Mouse (Mus musculus) limb, embryonic 15.5 days (tissue): ENCODE data around the gene Stpg4. TPM values are rescaled to one million over a fixed set of nuclear protein-coding genes. Genes with fewer than 3 reads are reported as not detected.

Experiments
- ATAC-seq: fragments of 200-750 bp; cut with Nextera tagmentation; 2 replicates; pipeline ENCODE4 v1.8.0; 2017; ENCODE audit warnings: low read depth, moderate TSS enrichment; ENCODE audit not compliant: insufficient number of reproducible peaks, low FRiP score, low TSS enrichment
- H3K27ac ChIP-seq: fragments of 300-500 bp; sonication (generic); 2 replicates; pipeline ENCODE4 v1.5.1; 2015; ENCODE audit warnings: moderate library complexity, mild to moderate bottlenecking, inconsistent platforms
- H3K27me3 ChIP-seq: fragments of 300-500 bp; sonication (generic); 2 replicates; pipeline ENCODE4 v1.6.1; 2015; ENCODE audit warnings: inconsistent platforms
- H3K36me3 ChIP-seq: fragments of 300-500 bp; sonication (generic); 2 replicates; pipeline ENCODE4 v1.6.1; 2015; ENCODE audit warnings: inconsistent platforms
- H3K4me1 ChIP-seq: fragments of 300-500 bp; sonication (generic); 2 replicates; pipeline ENCODE4 v1.6.1; 2015; ENCODE audit warnings: inconsistent platforms
- H3K4me2 ChIP-seq: fragments of 300-500 bp; sonication (generic); 2 replicates; pipeline ENCODE4 v1.6.1; 2015; ENCODE audit warnings: mild to moderate bottlenecking, inconsistent platforms
- H3K4me3 ChIP-seq: fragments of 300-500 bp; sonication (generic); 2 replicates; pipeline ENCODE4 v1.5.1; 2015; ENCODE audit warnings: mild to moderate bottlenecking, inconsistent platforms
- H3K9ac ChIP-seq: fragments of 300-500 bp; sonication (generic); 2 replicates; pipeline ENCODE4 v1.6.1; 2015; ENCODE audit warnings: inconsistent platforms
- H3K9me3 ChIP-seq: fragments of 300-500 bp; sonication (generic); 2 replicates; pipeline ENCODE4 v1.6.1; 2016; ENCODE audit warnings: inconsistent platforms
- WGBS: fragments of 180-500 bp; shearing (Covaris S2); methylation state at CpG from one replicate; pipeline ENCODE4 v1.1.7; 2015; 5-methylcytosine and 5-hydroxymethylcytosine counted together
- polyA plus RNA-seq: library from polyadenylated mRNA; unstranded; fragments of >200 nt; fragmentation: Nextera tagmentation; extraction: Ambion mirVana; gene quantifications from 2 replicates; pipeline ENCODE4 v1.2.1, GENCODE M21; 2015

Gene Stpg4
- polyA plus RNA-seq, 1 experiment from 2014 or later: not detected

GRCm38 (mm10) chr17:87403462-87403861, 24.1 kb downstream of the Stpg4 start:
- no peak for ATAC-seq
- H3K9me3 ChIP-seq: no peaks in the 10 kb centered on the region
- H3K4me1 ChIP-seq: no peaks in the 10 kb centered on the region
- WGBS: 79% methylated on average over 4 of the region's 4 CpGs
- no peaks in the 10 kb centered on the region for H3K36me3 ChIP-seq
- H3K4me2 ChIP-seq: no peak overlapping the region
- H3K4me3 ChIP-seq: no peak overlapping the region
- H3K27ac ChIP-seq: no peak overlapping the region
- H3K27me3 ChIP-seq: no peaks in the 10 kb centered on the region
- H3K9ac ChIP-seq: no peak overlapping the region

GRCm38 (mm10) chr17:87402444-87402843, 25.1 kb downstream of the Stpg4 start:
- Histone ChIP-seq H3K27me3 (no peaks in the 10 kb centered on the region), H3K9ac (no peak overlapping the region), H3K4me1 (no peaks in the 10 kb centered on the region), H3K36me3 (no peaks in the 10 kb centered on the region), H3K4me3 (no peak overlapping the region), H3K9me3 (no peaks in the 10 kb centered on the region), H3K27ac (no peak overlapping the region), H3K4me2 (no peak overlapping the region)
- 86% methylated on average over 11 of the region's 11 CpGs for WGBS
- no peak for ATAC-seq

- H3K27ac ChIP-seq: no peak overlapping the region
Measured at GRCm38 (mm10) chr17:87397088-87397487, 30.5 kb downstream of the Stpg4 start.

GRCm38 (mm10) chr17:87391242-87391641, 36.3 kb downstream of the Stpg4 start:
- Histone ChIP-seq H3K27ac (peak overlapping the region; percentile 33; the same call in 1 of the 2 replicates), H3K4me2 (no peak overlapping the region), H3K9ac (no peak overlapping the region), H3K9me3 (no peaks in the 10 kb centered on the region), H3K4me3 (no peak overlapping the region), H3K36me3 (no peaks in the 10 kb centered on the region), H3K4me1 (peaks cover 11% of the 10 kb centered on the region), H3K27me3 (no peaks in the 10 kb centered on the region)
- 0 out of 2 replicates have a peak, but pooled peaks have one; percentile 40 for ATAC-seq
- WGBS: 35% methylated on average over 7 of the region's 7 CpGs

More at GRCm38 (mm10) chr17:87397088-87397487, 30.5 kb downstream of the Stpg4 start:
- H3K36me3 ChIP-seq: no peaks in the 10 kb centered on the region
- no peaks in the 10 kb centered on the region for H3K4me1 ChIP-seq
- no peaks in the 10 kb centered on the region for H3K9me3 ChIP-seq
- 75% methylated on average over 11 of the region's 11 CpGs for WGBS
- no peak for ATAC-seq
- no peak overlapping the region for H3K4me2 ChIP-seq
- H3K4me3 ChIP-seq: no peak overlapping the region
- no peak overlapping the region for H3K9ac ChIP-seq
- H3K27me3 ChIP-seq: no peaks in the 10 kb centered on the region

- H3K27me3 ChIP-seq: no peaks in the 10 kb centered on the region
- 26% methylated on average over 4 of the region's 5 CpGs for WGBS
- no peaks in the 10 kb centered on the region for H3K9me3 ChIP-seq
- H3K4me2 ChIP-seq: no peak overlapping the region
- no peak overlapping the region for H3K27ac ChIP-seq
- no peak overlapping the region for H3K4me3 ChIP-seq
- H3K4me1 ChIP-seq: peaks cover 11% of the 10 kb centered on the region
- H3K9ac ChIP-seq: no peak overlapping the region
- no peak for ATAC-seq
- no peaks in the 10 kb centered on the region for H3K36me3 ChIP-seq
Measured at GRCm38 (mm10) chr17:87387068-87387467, 40.5 kb downstream of the Stpg4 start.

- Histone ChIP-seq H3K36me3 (no peaks in the 10 kb centered on the region), H3K27me3 (no peaks in the 10 kb centered on the region), H3K27ac (no peak overlapping the region), H3K9me3 (no peaks in the 10 kb centered on the region), H3K4me3 (no peak overlapping the region), H3K4me1 (peaks cover 3% of the 10 kb centered on the region), H3K4me2 (no peak overlapping the region), H3K9ac (no peak overlapping the region)
- ATAC-seq: no peak
- WGBS: 69% methylated on average over 3 of the region's 3 CpGs
Measured at GRCm38 (mm10) chr17:87385835-87386234, 41.7 kb downstream of the Stpg4 start.

GRCm38 (mm10) chr17:87380681-87381080, 46.9 kb downstream of the Stpg4 start:
- Histone ChIP-seq H3K4me1 (peaks cover 49% of the 10 kb centered on the region), H3K9me3 (no peaks in the 10 kb centered on the region), H3K9ac (no peak overlapping the region), H3K4me2 (no peak overlapping the region), H3K27me3 (no peaks in the 10 kb centered on the region), H3K4me3 (no peak overlapping the region), H3K36me3 (no peaks in the 10 kb centered on the region), H3K27ac (no peak overlapping the region; the same call in 1 of the 2 replicates)
- WGBS: 89% methylated on average over 9 of the region's 9 CpGs
- ATAC-seq: no peak

- no peaks in the 10 kb centered on the region for H3K36me3 ChIP-seq
- H3K9ac ChIP-seq: no peak overlapping the region
- no peaks in the 10 kb centered on the region for H3K9me3 ChIP-seq
- no peaks in the 10 kb centered on the region for H3K27me3 ChIP-seq
- H3K4me2 ChIP-seq: no peak overlapping the region
- no peak for ATAC-seq
- H3K4me3 ChIP-seq: no peak overlapping the region
- peaks cover 53% of the 10 kb centered on the region for H3K4me1 ChIP-seq
- H3K27ac ChIP-seq: peak overlapping the region; percentile 63
- 28% methylated on average over 10 of the region's 10 CpGs for WGBS
Measured at GRCm38 (mm10) chr17:87379821-87380220, 47.7 kb downstream of the Stpg4 start.

GRCm38 (mm10) chr17:87379160-87379624, 48.3 kb downstream of the Stpg4 start:
- WGBS: 76% methylated on average over 11 of the region's 11 CpGs
- Histone ChIP-seq H3K36me3 (no peaks in the 10 kb centered on the region), H3K4me3 (no peak overlapping the region), H3K27ac (peak overlapping the region; percentile 59), H3K4me2 (no peak overlapping the region), H3K9me3 (no peaks in the 10 kb centered on the region), H3K9ac (no peak overlapping the region), H3K27me3 (no peaks in the 10 kb centered on the region), H3K4me1 (peaks cover 53% of the 10 kb centered on the region)
- no peak for ATAC-seq

- Histone ChIP-seq H3K4me3 (no peak overlapping the region), H3K4me2 (no peak overlapping the region), H3K27me3 (no peaks in the 10 kb centered on the region), H3K36me3 (no peaks in the 10 kb centered on the region), H3K4me1 (peaks cover 53% of the 10 kb centered on the region), H3K9me3 (no peaks in the 10 kb centered on the region), H3K27ac (peak overlapping the region; percentile 59), H3K9ac (no peak overlapping the region)
- ATAC-seq: no peak
- WGBS: 56% methylated on average over 16 of the region's 16 CpGs
Measured at GRCm38 (mm10) chr17:87378354-87379159, 49.0 kb downstream of the Stpg4 start.

GRCm38 (mm10) chr17:87377536-87377935, 50.0 kb downstream of the Stpg4 start:
- peak overlapping the region; percentile 78; the same call in 1 of the 2 replicates for H3K27ac ChIP-seq
- no peaks in the 10 kb centered on the region for H3K9me3 ChIP-seq
- whole genome bisulfite sequencing: 55% methylated on average over 6 of the region's 6 CpGs
- H3K27me3 ChIP-seq: no peaks in the 10 kb centered on the region
- no peak overlapping the region for H3K4me2 ChIP-seq
- ATAC-seq: no peak
- H3K9ac ChIP-seq: no peak overlapping the region
- H3K4me1 ChIP-seq: peaks cover 53% of the 10 kb centered on the region
- no peak overlapping the region for H3K4me3 ChIP-seq
- H3K36me3 ChIP-seq: no peaks in the 10 kb centered on the region

GRCm38 (mm10) chr17:87376831-87377471, 50.6 kb downstream of the Stpg4 start:
- H3K4me1 ChIP-seq: peaks cover 53% of the 10 kb centered on the region
- no peaks in the 10 kb centered on the region for H3K36me3 ChIP-seq
- no peak overlapping the region for H3K9ac ChIP-seq
- H3K4me2 ChIP-seq: no peak overlapping the region
- WGBS: 80% methylated on average over 6 of the region's 6 CpGs
- no peak overlapping the region for H3K4me3 ChIP-seq
- peak; percentile 8; the same call in 1 of the 2 replicates for ATAC-seq
- H3K27me3 ChIP-seq: no peaks in the 10 kb centered on the region
- H3K9me3 ChIP-seq: no peaks in the 10 kb centered on the region
- H3K27ac ChIP-seq: peak overlapping the region; percentile 78
